Mouse (Mus musculus): ENCODE data around the gene Glod5.

DNA sequence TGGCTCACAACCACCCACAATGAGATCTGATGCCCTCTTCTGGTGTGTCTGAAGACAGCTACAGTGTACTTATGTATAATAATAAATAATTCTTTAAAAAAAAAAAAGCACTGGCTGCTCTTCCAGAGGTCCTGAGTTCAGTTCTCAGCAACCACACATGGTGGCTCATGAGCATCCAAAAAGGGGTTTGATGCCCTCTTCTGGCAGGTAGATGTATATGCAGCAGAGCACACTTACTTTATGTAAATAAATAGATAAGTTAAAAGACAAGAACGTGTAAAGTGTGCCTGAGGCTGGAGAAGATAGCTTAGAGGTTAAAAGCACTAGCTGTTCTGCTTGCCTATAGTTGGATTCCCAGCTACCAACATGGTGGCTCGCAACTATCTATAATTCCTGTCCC lies 6.5 kb upstream of the Glod5 start:
- TF ChIP-seq GATA1 (IDR thresholded peaks at IDR 0.05; ENCODE audit: low read length): no peak
- TF ChIP-seq TAL1 (IDR thresholded peaks at IDR 0.05; ENCODE audit: low read length): no peak

Measured in erythroblast, embryonic 14.5 days (primary cell).